Mouse (Mus musculus) ovary, postnatal 36 days (tissue): Measurements from ENCODE around the gene Spag16.

Experiments
- DNase-seq: peaks from one replicate; pipeline ENCODE4 v3.0.0; 2022; ENCODE audit warnings: low spot score, mixed read lengths

Gene Spag16

GRCm38 (mm10) chr1:70442209-70443080 is 615.7 kb downstream of the Spag16 start:
- DNase-seq = no peak

DNA sequence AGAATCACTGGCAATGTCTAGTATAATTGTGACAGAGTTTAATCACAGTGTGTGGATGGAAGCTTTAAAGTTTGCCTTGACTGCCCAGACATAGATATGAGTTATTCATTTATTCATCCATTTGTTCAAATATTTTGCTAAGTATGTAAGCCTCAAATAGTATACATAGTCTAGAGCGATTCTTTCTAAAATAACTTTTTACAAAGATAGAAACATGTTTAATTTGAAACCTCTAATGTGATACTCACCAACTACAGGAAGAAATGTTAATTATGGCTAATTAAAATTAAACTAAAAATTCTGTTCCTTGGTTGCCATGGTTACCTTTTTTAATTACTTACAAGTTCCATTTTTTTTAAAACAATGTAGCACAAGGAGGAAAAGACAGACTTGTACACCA is 653.1 kb downstream of the Spag16 start:
- no peak for DNase-seq

- DNase-seq = no peak
Measured at GRCm38 (mm10) chr1:70518918-70519317, 692.1 kb downstream of the Spag16 start.

DNA sequence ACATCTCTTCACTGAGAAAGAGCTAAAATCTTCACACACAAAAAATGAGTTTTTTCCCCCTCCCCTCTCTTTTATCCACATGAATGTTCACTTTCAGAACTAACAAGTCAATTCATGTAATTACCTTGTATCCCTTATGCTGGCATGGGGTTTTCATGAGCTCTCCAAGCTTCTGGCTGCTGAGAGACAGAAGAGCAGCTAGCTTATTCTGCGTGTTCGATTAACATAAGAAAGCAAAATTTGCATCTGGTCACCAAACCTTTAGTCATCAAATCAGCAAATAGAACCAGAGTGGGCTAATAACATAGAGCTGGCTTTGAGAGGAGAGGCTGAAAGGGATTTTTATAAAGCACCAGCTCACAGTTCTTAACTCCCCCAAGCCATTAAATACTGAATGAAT is 700.4 kb downstream of the Spag16 start:
- no peak for DNase-seq

DNA sequence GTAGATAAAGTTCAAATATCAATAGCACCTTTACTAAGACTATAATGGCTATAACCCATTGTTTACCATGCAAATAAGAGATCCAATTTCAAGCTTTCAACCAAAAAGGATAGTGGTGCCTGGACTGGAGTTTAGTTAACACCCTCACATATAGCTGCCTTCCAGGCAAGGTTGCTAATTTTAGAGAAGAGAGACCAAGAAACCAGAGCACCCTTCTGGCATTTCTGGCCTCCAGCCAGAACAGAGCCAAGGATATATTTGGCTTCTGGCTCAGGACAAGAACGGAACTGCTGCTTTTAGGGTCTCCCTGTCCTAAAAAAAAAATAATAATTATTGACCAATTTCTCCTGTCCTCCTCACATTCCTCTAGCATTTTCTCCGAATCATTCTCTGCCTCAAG is 703.0 kb downstream of the Spag16 start:
- DNase-seq = no peak

DNA sequence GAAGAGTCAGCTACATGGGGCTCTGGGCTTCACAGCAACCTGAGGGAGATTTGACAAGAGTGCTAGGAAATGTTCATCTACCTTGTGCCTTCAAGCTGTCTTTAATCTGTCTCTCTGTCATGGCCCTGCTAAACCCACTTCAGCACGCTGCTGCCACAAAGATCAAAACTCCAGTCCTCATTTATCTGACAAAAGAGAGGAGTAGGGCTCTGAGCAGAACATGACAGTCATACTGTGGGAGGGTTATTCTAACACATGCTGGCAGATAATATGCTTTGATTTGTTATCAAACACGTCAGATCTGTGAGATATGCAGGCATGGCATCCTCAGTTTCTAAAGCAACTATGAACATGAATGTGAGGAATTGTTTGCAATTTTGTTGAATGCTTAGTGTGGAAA is 725.1 kb downstream of the Spag16 start:
- no peak for DNase-seq

GRCm38 (mm10) chr1:70621805-70622204 is 795.0 kb downstream of the Spag16 start:
- DNase-seq = no peak

DNA sequence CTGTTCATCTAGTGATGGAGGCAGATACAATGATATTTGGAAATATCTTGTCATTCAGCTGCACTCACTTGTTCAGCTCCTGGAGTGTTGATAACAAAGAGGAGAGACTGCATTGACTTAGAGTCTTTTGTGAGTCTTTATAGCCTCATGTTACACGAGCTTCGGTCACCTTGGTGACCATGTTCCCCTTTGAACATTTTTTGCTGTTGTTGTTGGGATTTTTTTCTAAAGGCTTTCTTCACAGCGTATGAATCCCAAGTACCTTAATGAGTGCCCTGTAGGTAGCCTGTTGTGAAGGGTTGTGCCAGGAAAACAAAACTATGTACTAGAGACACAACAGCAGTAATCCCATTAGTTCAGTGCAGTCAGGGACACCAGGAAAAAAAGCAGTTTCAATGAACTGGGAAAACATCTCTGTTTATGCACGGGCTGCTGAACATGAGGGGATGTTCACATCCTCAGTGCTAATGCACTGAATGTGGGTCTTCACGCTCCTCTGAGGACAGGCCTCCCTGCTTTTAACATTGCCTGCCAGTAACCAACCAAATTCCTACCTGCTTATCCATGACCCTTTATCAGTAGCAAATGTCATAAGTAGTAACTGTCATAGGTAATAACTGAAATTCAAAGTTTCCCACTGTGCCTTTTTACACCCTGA is 798.2 kb downstream of the Spag16 start:
- DNase-seq = no peak

DNA sequence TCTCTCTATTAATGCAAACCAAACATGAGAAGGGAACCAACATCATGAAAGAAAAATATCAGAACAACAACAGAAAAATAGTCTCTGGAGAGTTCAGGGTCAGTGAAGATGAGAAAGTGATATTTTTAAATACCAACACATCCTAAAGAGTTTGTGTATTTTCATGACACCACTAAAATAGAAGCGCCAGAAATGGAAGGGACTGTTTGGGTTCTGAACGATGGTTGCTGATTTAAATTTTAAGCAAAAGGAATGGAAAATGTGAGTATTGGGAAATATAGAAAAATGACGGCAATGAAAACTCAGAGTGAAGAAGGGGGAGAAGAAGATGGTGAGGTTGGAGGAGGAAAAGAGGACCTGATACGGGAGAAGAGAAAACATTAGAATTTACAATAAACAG is 825.9 kb downstream of the Spag16 start:
- DNase-seq = no peak

DNA sequence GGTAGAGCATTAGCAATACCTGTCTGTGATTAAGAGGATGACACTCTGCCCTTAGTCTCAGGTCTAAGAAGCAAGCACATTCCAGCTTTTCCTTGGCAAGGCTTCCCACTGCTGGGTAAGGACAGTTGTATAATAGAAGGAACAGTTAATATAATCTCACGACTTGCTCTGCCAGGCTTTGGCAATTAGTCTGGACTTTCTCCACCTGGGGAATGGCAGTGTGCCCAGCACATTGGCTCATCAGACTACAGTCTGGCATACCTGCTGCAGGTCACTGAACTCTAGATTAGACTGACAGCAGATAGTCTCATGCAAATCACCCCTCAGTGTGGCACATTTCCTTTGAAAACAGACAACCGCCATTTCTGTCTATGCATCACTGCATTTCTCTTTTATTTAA is 865.8 kb downstream of the Spag16 start:
- no peak for DNase-seq

- no peak for DNase-seq
Measured at GRCm38 (mm10) chr1:70700270-70700669, 873.5 kb downstream of the Spag16 start.

- DNase-seq = no peak
Measured at GRCm38 (mm10) chr1:70703934-70704333, 877.2 kb downstream of the Spag16 start.

DNA sequence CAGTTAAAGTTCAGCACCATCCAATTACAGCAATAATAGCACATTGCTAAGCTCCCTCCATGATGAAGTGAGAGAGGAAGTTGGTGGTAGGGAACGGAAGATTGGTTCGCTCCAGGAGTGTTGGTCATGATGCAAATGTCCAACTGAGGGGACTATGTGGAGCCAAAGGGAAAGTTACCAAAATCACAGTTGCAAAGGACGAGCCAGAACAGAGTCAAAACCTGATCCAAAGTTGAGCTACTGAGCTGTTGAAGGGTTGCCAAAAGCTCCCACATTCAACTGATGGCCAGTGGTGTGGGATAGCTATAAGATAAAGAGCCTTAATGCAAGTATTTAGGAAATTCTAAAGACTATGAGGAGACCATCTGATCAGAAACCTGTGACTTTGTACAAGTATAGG is 879.1 kb downstream of the Spag16 start:
- no peak for DNase-seq

DNA sequence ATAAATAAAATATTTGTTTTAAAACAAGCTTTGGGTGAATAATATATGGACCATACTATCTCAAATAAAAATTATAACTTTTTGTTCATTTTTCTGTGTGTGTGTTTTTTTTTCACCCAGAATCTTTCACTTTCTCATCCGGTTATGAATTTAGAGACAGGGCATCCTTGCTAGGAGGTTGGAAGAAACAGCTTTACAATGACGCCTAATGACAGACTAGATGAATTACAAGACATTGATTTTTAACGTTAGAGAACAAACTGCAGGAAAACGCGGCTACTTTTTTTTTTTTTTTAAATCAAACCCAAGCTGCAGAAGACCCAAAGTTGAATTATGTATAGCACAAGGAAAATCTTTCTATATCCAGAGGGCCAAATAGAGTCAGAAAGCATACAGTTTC is 898.3 kb downstream of the Spag16 start:
- DNase-seq = no peak

DNA sequence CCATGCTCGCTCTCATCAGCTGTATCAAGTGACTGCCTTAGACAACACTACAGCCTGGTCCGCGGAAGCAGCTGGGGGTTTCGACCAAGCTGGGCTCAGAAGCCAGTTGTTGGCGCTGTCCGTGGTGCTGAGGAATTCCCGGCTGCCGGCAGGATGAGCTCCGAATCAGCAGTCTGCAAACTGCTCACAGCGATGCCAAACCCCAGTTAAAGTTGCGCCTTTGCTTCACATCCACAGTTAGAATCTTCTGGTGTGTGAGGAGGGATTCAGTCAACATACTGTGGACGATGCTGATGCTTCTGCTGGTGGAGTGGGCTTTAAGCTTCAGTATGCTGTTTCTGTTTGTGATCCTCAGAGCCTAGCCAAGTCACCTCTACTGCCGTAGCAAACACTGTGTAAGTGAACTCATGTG is 898.9 kb downstream of the Spag16 start, which contains the start of gene Vwc2l:
Gene Vwc2l (plus strand): TSS at position 61 of the 412 bp plus-strand sequence.
- peak; percentile 59 for DNase-seq
